Mouse (Mus musculus) C2C12 (cell line): ENCODE measurements at regions not wholly inside any gene's neighbourhood (a gene's known extent, or its start where the extent isn't known, plus 50 kb on each side); places are given as distances from the start of the nearest gene placed in this dataset.

Experiments used
- H3K27me3 ChIP-seq: one replicate; pipeline ENCODE4 v1.6.1; 2011; ENCODE audit not compliant: control insufficient read depth, insufficient read depth, insufficient read length
- H3K36me3 ChIP-seq: one replicate; pipeline ENCODE4 v1.6.1; 2011; ENCODE audit not compliant: control insufficient read depth, insufficient read depth
- H3K4me3 ChIP-seq: one replicate; pipeline ENCODE4 v1.5.1; 2011; ENCODE audit warnings: mild to moderate bottlenecking, control low read depth; ENCODE audit not compliant: poor library complexity, insufficient read depth, severe bottlenecking
- H3K79me2 ChIP-seq: one replicate; pipeline ENCODE4 v1.6.1; 2011; ENCODE audit not compliant: control insufficient read depth, insufficient read depth
- H3K79me3 ChIP-seq: one replicate; pipeline ENCODE4 v1.6.1; 2011; ENCODE audit warnings: low read depth, control low read depth
- H3ac ChIP-seq: one replicate; pipeline ENCODE3; 2011; ENCODE audit warnings: low read depth; ENCODE audit not compliant: control insufficient read depth, insufficient read length
- CEBPB ChIP-seq: IDR thresholded peaks from one replicate; pipeline ENCODE4 v1.6.1; 2011; ENCODE audit warnings: low read depth, mild to moderate bottlenecking, control low read depth, moderate library complexity
- CTCF ChIP-seq: IDR thresholded peaks from one replicate; pipeline ENCODE4 v1.5.1; 2011; ENCODE audit not compliant: control insufficient read depth, insufficient read depth, insufficient read length
- FOSL1 ChIP-seq: IDR thresholded peaks from one replicate; pipeline ENCODE4 v1.8.0; 2011; ENCODE audit warnings: mild to moderate bottlenecking, low read length; ENCODE audit not compliant: poor library complexity, insufficient read depth, severe bottlenecking
- MAX ChIP-seq: IDR thresholded peaks from one replicate; pipeline ENCODE4 v1.6.1; 2011; ENCODE audit warnings: mild to moderate bottlenecking, control low read depth
- MYOD1 ChIP-seq: IDR thresholded peaks from one replicate; pipeline ENCODE4 v1.6.1; 2011; ENCODE audit warnings: low read depth; ENCODE audit not compliant: control insufficient read depth, insufficient read length
- MYOG ChIP-seq: IDR thresholded peaks from one replicate; pipeline ENCODE4 v1.6.1; 2011; ENCODE audit not compliant: control insufficient read depth, insufficient read length; ENCODE audit errors: extremely low read depth
- USF1 ChIP-seq: IDR thresholded peaks from one replicate; pipeline ENCODE4 v1.6.1; 2011; ENCODE audit warnings: low read depth, mild to moderate bottlenecking, control low read depth, moderate library complexity

GRCm38 (mm10) chr4:84196732-84197131 lies 478.3 kb downstream of the Bnc2 start:
- TF ChIP-seq USF1 (no peak), FOSL1 (no peak), CEBPB (no peak), CTCF (no peak), MYOD1 (no peak), MAX (no peak), MYOG (no peak)
- Histone ChIP-seq H3K79me3 (no peaks in the 10 kb centered on the region), H3K36me3 (no peaks in the 10 kb centered on the region), H3K79me2 (no peaks in the 10 kb centered on the region), H3ac (no peak overlapping the region), H3K4me3 (no peak overlapping the region), H3K27me3 (no peaks in the 10 kb centered on the region)

GRCm38 (mm10) chr4:84198176-84198575 lies 476.9 kb downstream of the Bnc2 start:
- Histone ChIP-seq H3K79me2 (no peaks in the 10 kb centered on the region), H3K79me3 (no peaks in the 10 kb centered on the region), H3K4me3 (no peak overlapping the region), H3ac (no peak overlapping the region), H3K36me3 (no peaks in the 10 kb centered on the region), H3K27me3 (no peaks in the 10 kb centered on the region)
- TF ChIP-seq CEBPB (no peak), MYOG (no peak), MYOD1 (no peak), FOSL1 (no peak)

GRCm38 (mm10) chr4:84199181-84199656 lies 475.9 kb downstream of the Bnc2 start:
- Histone ChIP-seq H3K27me3 (no peaks in the 10 kb centered on the region), H3K4me3 (no peak overlapping the region), H3K79me3 (no peaks in the 10 kb centered on the region), H3K79me2 (no peaks in the 10 kb centered on the region), H3ac (no peak overlapping the region), H3K36me3 (no peaks in the 10 kb centered on the region)
- TF ChIP-seq FOSL1 (no peak), CEBPB (no peak), USF1 (no peak), MYOD1 (peak; percentile 92), MYOG (no peak), MAX (peak; percentile 54), CTCF (no peak)

- Histone ChIP-seq H3K36me3 (no peaks in the 10 kb centered on the region), H3K79me3 (no peaks in the 10 kb centered on the region), H3K4me3 (no peak overlapping the region), H3ac (no peak overlapping the region), H3K79me2 (no peaks in the 10 kb centered on the region), H3K27me3 (no peaks in the 10 kb centered on the region)
- TF ChIP-seq CTCF (no peak), USF1 (no peak), FOSL1 (no peak), MYOD1 (no peak), CEBPB (no peak), MAX (no peak), MYOG (no peak)
These were observed 474.1 kb downstream of the Bnc2 start for GRCm38 (mm10) chr4:84201001-84201400.

GRCm38 (mm10) chr4:84202231-84202630 lies 472.8 kb downstream of the Bnc2 start:
- Histone ChIP-seq H3K79me3 (no peaks in the 10 kb centered on the region), H3K79me2 (no peaks in the 10 kb centered on the region), H3K4me3 (no peak overlapping the region), H3K27me3 (no peaks in the 10 kb centered on the region), H3ac (no peak overlapping the region), H3K36me3 (no peaks in the 10 kb centered on the region)
- TF ChIP-seq FOSL1 (peak; percentile 45), MYOD1 (peak; percentile 100), CEBPB (no peak), USF1 (peak; percentile 42)

GRCm38 (mm10) chr4:84203680-84204079 lies 471.4 kb downstream of the Bnc2 start:
- Histone ChIP-seq H3K27me3 (no peaks in the 10 kb centered on the region), H3ac (no peak overlapping the region), H3K36me3 (no peaks in the 10 kb centered on the region), H3K4me3 (no peak overlapping the region), H3K79me2 (no peaks in the 10 kb centered on the region), H3K79me3 (no peaks in the 10 kb centered on the region)
- TF ChIP-seq USF1 (no peak), MYOG (no peak), CTCF (no peak), MAX (peak; percentile 40), CEBPB (no peak), MYOD1 (peak; percentile 98), FOSL1 (peak; percentile 27)
